Mouse (Mus musculus) natural killer cell, adult 2 months (primary cell): Measurements from ENCODE around the gene Flywch2.

Source experiments
- DNase-seq, 2 experiments: peaks; one replicate each; pipeline ENCODE4 v3.0.0; 2022; ENCODE audit warnings: low spot score in 2 of 2

Gene Flywch2

GRCm38 (mm10) chr17:23785561-23786471 is at the start of gene Flywch2:
Gene Flywch2, minus strand, starts transcription at chr17:23786081.
- DNase-seq, result peak; percentile 44 to 63

GRCm38 (mm10) chr17:23831201-23831600 is 45.3 kb upstream of the Flywch2 start:
- DNase-seq, result no peak

GRCm38 (mm10) chr17:23829064-23829619 is 43.3 kb upstream of the Flywch2 start, which contains the start of gene Elob:
Gene Elob, minus strand, starts transcription at chr17:23829136.
- DNase-seq, result peak; percentile 81 to 87

- peak; percentile 54 to 67 for DNase-seq
Measured at GRCm38 (mm10) chr17:23828271-23829001, 42.6 kb upstream of the Flywch2 start.

GRCm38 (mm10) chr17:23825591-23825990 is 39.7 kb upstream of the Flywch2 start:
- DNase-seq, result no peak

GRCm38 (mm10) chr17:23823614-23824013 is 37.7 kb upstream of the Flywch2 start:
- DNase-seq, result no peak

- DNase-seq, result no peak
Measured at GRCm38 (mm10) chr17:23823018-23823417, 37.1 kb upstream of the Flywch2 start.

- DNase-seq, result no peak
Measured at GRCm38 (mm10) chr17:23822094-23822493, 36.2 kb upstream of the Flywch2 start.

GRCm38 (mm10) chr17:23820731-23821130 is 34.9 kb upstream of the Flywch2 start:
- no peak for DNase-seq

GRCm38 (mm10) chr17:23819235-23819634 is 33.4 kb upstream of the Flywch2 start:
- no peak for DNase-seq

GRCm38 (mm10) chr17:23818579-23818978 is 32.7 kb upstream of the Flywch2 start:
- DNase-seq, result no peak

- no peak for DNase-seq
Measured at GRCm38 (mm10) chr17:23815641-23816040, 29.8 kb upstream of the Flywch2 start.

- DNase-seq, result no peak
Measured at GRCm38 (mm10) chr17:23807918-23808317, 22.0 kb upstream of the Flywch2 start.

- DNase-seq, result no peak
Measured at GRCm38 (mm10) chr17:23806867-23807266, 21.0 kb upstream of the Flywch2 start.

- no peak for DNase-seq
Measured at GRCm38 (mm10) chr17:23804426-23805085, 18.7 kb upstream of the Flywch2 start.

GRCm38 (mm10) chr17:23803366-23804041 is 17.6 kb upstream of the Flywch2 start:
- no peak for DNase-seq

- peak; percentile 97 to 98 for DNase-seq
Measured at GRCm38 (mm10) chr17:23802746-23803365, 17.0 kb upstream of the Flywch2 start.

- DNase-seq, result no peak
Measured at GRCm38 (mm10) chr17:23801627-23802026, 15.7 kb upstream of the Flywch2 start.

- peak in 1 of 2 experiments; percentile 48 for DNase-seq
Measured at GRCm38 (mm10) chr17:23797316-23797715, 11.4 kb upstream of the Flywch2 start.

GRCm38 (mm10) chr17:23795323-23795722 is 9.4 kb upstream of the Flywch2 start:
- DNase-seq, result no peak

- no peak for DNase-seq
Measured at GRCm38 (mm10) chr17:23791079-23791357, 5.1 kb upstream of the Flywch2 start.
